Mouse (Mus musculus): Measurements from ENCODE around the gene Capg.
A peak's percentile ranks its signal among the peaks of the same experiment; 100 is the strongest.

- TF ChIP-seq POLR2A (IDR thresholded peaks at IDR 0.05; ENCODE audit: borderline replicate concordance, extremely low read depth, low read depth, low read length) (peak; percentile 12; the same call in 1 of the 2 replicates), CTCF (IDR thresholded peaks at IDR 0.05; ENCODE audit: insufficient read depth, low read length) (no peak)
Observed at GRCm38 (mm10) chr6:72549041-72549580, 4.9 kb downstream of the Capg start.

Measured in lung, adult 2 months (tissue).